Mouse (Mus musculus) spleen, adult 2 months (tissue): ENCODE measurements around the gene Zcchc24.

Experiments
- CTCF ChIP-seq: fragments of 200-500 bp; IDR thresholded peaks from 2 replicates; pipeline ENCODE4 v1.5.1; 2011; ENCODE audit warnings: mild to moderate bottlenecking, inconsistent platforms; ENCODE audit not compliant: insufficient read depth, insufficient read length, insufficient replicate concordance; ENCODE audit errors: extremely low read depth
- POLR2A ChIP-seq: fragments of 200-500 bp; IDR thresholded peaks from 2 replicates; pipeline ENCODE4 v1.6.1; 2011; ENCODE audit warnings: low read depth, low read length, inconsistent platforms

DNA sequence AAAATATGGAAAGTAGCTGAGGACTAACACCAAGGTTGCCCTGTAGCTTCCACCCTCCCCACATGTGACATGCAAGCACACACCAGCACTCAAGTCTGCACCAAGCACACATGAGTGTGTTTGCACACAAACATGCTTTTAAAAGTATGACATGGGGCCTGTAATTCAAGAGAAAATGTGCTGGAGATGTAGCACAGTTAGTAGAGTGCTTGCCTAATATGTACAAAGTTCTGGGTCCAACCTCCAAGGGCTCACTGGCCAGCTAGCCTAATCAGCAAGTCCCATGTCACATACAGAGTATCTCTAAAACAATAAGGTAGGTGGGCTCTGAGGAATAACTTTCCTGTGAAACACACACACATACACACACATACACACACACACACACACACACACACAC, 45.3 kb upstream of the Zcchc24 start:
- no peak for TF ChIP-seq POLR2A
- TF ChIP-seq CTCF: no peak
